21 mouse cellular contexts compared by ENCODE assay signal in the genomic region with DNA sequence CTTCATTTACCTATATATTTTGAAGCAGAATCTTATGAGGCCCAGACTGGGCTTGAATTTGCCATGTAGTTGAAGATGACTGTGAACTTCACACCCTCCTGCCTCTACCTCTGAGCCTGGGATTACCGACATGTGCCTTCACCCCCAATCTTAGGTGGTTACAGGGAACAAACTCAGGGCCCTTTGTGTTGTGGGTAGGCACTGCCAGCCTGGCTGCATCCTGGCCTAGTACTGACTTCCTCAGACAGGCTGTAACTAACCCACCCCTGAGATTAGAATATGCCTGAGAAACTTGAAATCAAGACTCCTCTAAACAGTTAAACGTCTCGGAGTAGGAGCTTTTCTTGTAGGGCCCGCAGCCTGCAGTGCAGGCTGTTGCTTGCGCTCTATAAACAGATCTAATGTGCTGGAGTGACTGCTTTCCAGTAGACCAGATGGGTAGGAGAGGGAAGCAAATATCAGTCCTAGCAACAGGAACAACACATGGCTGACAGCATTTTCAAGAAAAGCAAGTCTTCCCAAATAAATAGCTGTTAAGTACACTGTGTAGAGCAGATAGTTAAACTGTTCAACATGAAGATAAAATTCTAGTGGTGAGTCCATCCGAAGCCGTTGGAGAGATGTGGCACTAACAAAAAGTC. TPM values are rescaled to one million over a fixed set of nuclear protein-coding genes. Genes with fewer than 3 reads are reported as not detected.
A peak's percentile ranks its signal among the peaks of the same experiment; 100 is the strongest.
DNase-seq lines count a peak whose midpoint lies in the region; ATAC-seq and TF ChIP-seq lines count a peak whose summit lies in the region.
"Had no signal": no experiment of that assay in that cellular context is flagged by ENCODE, and none has a peak within 500 bp of the region (broad histone marks: within the 10 kb centered on the region; RNA-seq: fewer than 3 reads in every experiment).

No protein-coding gene starts in this region.

- ATAC-seq in forebrain, embryonic 13.5 days = peak; percentile 50; the same call in 1 of the 2 replicates
- 0 out of 2 replicates have a peak, but pooled peaks have one; percentile 4 for ATAC-seq in megakaryocyte progenitor cell, adult 5-6 weeks (replicated peaks; ENCODE audit: poor library complexity)
- ATAC-seq: CD4-positive, CD25-positive, alpha-beta regulatory T cell, adult 4 months had no signal

- H3K4me2 ChIP-seq in forebrain, embryonic 13.5 days = no peak overlapping the region
- H3K4me2 ChIP-seq: embryonic facial prominence, embryonic 13.5 days; heart, embryonic 15.5 days; limb, embryonic 13.5 days; liver, embryonic 13.5 days; lung, embryonic 15.5 days had no signal

- peaks cover 52% of the 10 kb centered on the region for H3K36me3 ChIP-seq in forebrain, embryonic 13.5 days (ENCODE audit: poor library complexity, severe bottlenecking)
- H3K36me3 ChIP-seq in forebrain, embryonic 10.5 days (replicated peaks) = peaks cover 74% of the 10 kb centered on the region

- no peak overlapping the region for H3K27ac ChIP-seq in forebrain, embryonic 13.5 days
- H3K27ac ChIP-seq in forebrain, embryonic 10.5 days = no peak overlapping the region
- peak overlapping the region; percentile 91 for H3K27ac ChIP-seq in layer of hippocampus, adult 2 months
- H3K27ac ChIP-seq: embryonic facial prominence, embryonic 13.5 days; heart, embryonic 15.5 days; limb, embryonic 13.5 days; liver, embryonic 13.5 days; lung, embryonic 15.5 days had no signal

- no peaks in the 10 kb centered on the region for H3K4me1 ChIP-seq in forebrain, embryonic 13.5 days
- no peaks in the 10 kb centered on the region for H3K4me1 ChIP-seq in forebrain, embryonic 10.5 days
- H3K4me1 ChIP-seq: embryonic facial prominence, embryonic 13.5 days; heart, embryonic 15.5 days; limb, embryonic 13.5 days; lung, embryonic 15.5 days had no signal

- H3K9ac ChIP-seq in forebrain, embryonic 13.5 days = no peak overlapping the region
- H3K9ac ChIP-seq: embryonic facial prominence, embryonic 13.5 days; heart, embryonic 15.5 days; limb, embryonic 13.5 days; liver, embryonic 13.5 days; lung, embryonic 15.5 days had no signal

- no peaks in the 10 kb centered on the region for H3K9me3 ChIP-seq in forebrain, embryonic 13.5 days (replicated peaks)
- no peaks in the 10 kb centered on the region for H3K9me3 ChIP-seq in forebrain, embryonic 10.5 days
- H3K9me3 ChIP-seq: embryonic facial prominence, embryonic 13.5 days; heart, embryonic 15.5 days; limb, embryonic 13.5 days; liver, embryonic 13.5 days; lung, embryonic 15.5 days had no signal

- no peak overlapping the region for H3K4me3 ChIP-seq in forebrain, embryonic 13.5 days
- H3K4me3 ChIP-seq in forebrain, embryonic 10.5 days = no peak overlapping the region
- no peak overlapping the region for H3K4me3 ChIP-seq in layer of hippocampus, adult 2 months
- H3K4me3 ChIP-seq: embryonic facial prominence, embryonic 13.5 days; heart, embryonic 15.5 days; limb, embryonic 13.5 days; liver, embryonic 13.5 days; lung, embryonic 15.5 days; myocyte had no signal

- 88% methylated on average over 7 of the region's 7 CpGs for WGBS in forebrain, embryonic 13.5 days
- 91% methylated on average over 7 of the region's 7 CpGs for WGBS in forebrain, embryonic 10.5 days

- no peak for TF ChIP-seq CTCF in layer of hippocampus, adult 2 months (conservative IDR thresholded peaks at IDR 0.05)

- H3K27me3 ChIP-seq in forebrain, embryonic 13.5 days = no peaks in the 10 kb centered on the region
- no peaks in the 10 kb centered on the region for H3K27me3 ChIP-seq in forebrain, embryonic 10.5 days (ENCODE audit: poor library complexity, severe bottlenecking)
- H3K27me3 ChIP-seq: embryonic facial prominence, embryonic 13.5 days; heart, embryonic 15.5 days; limb, embryonic 13.5 days; liver, embryonic 13.5 days; lung, embryonic 15.5 days had no signal

- no peak for DNase-seq in forebrain, embryonic 10.5 days (ENCODE audit: extremely low spot score, low spot score)
- peak; percentile 30 to 78 for DNase-seq in layer of hippocampus, adult 2 months (ENCODE audit: low spot score in 2 of 2)
- no peak for DNase-seq in layer of hippocampus, adult 9-10 months (ENCODE audit: low spot score)
- DNase-seq in thymus, postnatal 25 days = peak; percentile 70
- DNase-seq in right cerebral cortex, adult 2 months (ENCODE audit: low spot score in 2 of 2) = no peak
- no peak for DNase-seq in spleen, postnatal 36 days (ENCODE audit: low spot score in 2 of 2)
- DNase-seq: adrenal gland, postnatal 14 days; cerebellum, adult 2 months; gastrocnemius, postnatal 36 days; kidney, adult 11 months; liver, embryonic 13.5 days; midbrain, embryonic 14.5 days; right cerebral cortex, postnatal 14 days had no signal

RNA-seq across cellular contexts. Expression of gene Aqp11, which starts 15.7 kb away (rescaled TPM):
- 5.9 and 6.8 TPM in 2 replicates for polyA plus RNA-seq in forebrain, embryonic 13.5 days (2015; fragmentation: Nextera tagmentation; extraction: Ambion mirVana)
- polyA plus RNA-seq in forebrain, embryonic 10.5 days (2016; fragmentation: Nextera tagmentation; extraction: Ambion mirVana) = 3.0 and 4.1 TPM in 2 replicates
- 10 to 100 TPM; 37.7 to 38.9 TPM for total RNA-seq in layer of hippocampus, adult 2 months (2021)
- 4.1 and 4.3 TPM in 2 replicates for total RNA-seq in megakaryocyte progenitor cell, adult 5-6 weeks (2015)
- total RNA-seq in megakaryocyte progenitor cell, adult 5-6 weeks (2017) = 2.9 and 3.9 TPM in 2 replicates

RNA-seq across cellular contexts. Expression of gene Clns1a, which starts 26.0 kb away (rescaled TPM):
- polyA plus RNA-seq in forebrain, embryonic 13.5 days (2015; fragmentation: Nextera tagmentation; extraction: Ambion mirVana) = 224 and 235 TPM in 2 replicates
- 308 and 310 TPM in 2 replicates for polyA plus RNA-seq in forebrain, embryonic 10.5 days (2016; fragmentation: Nextera tagmentation; extraction: Ambion mirVana)
- 10 to 100 TPM; 91.0 to 94.3 TPM for total RNA-seq in layer of hippocampus, adult 2 months (2021)
- 165 and 166 TPM in 2 replicates for total RNA-seq in megakaryocyte progenitor cell, adult 5-6 weeks (2015)
- 163 and 168 TPM in 2 replicates for total RNA-seq in megakaryocyte progenitor cell, adult 5-6 weeks (2017)

Comparison
In these comparisons a context has a peak if more than half of its experiments do, and no peak if none do; other contexts are left out.
1. DNase-seq: peak in layer of hippocampus, adult 2 months (2 of 2) and thymus, postnatal 25 days (single experiment); none in forebrain, embryonic 10.5 days (single experiment), layer of hippocampus, adult 9-10 months (single experiment), right cerebral cortex, adult 2 months (0 of 2) and spleen, postnatal 36 days (0 of 2).
2. RNA of gene Aqp11, which starts 15.7 kb away (total RNA-seq): 37.7 to 38.9 TPM in layer of hippocampus, adult 2 months; 2.9 to 4.3 TPM in megakaryocyte progenitor cell, adult 5-6 weeks; every median in the first group is over 4 times any median in the second.